Mouse (Mus musculus) large intestine, adult 2 months (tissue): Measurements from ENCODE around the gene Noc2l. TPM values are rescaled to one million over a fixed set of nuclear protein-coding genes. Genes with fewer than 3 reads are reported as not detected.

Source experiments
- DNase-seq: peaks from one replicate; pipeline ENCODE4 v3.0.0-alpha.2; 2012; ENCODE audit warnings: low read depth, low spot score
- WGBS: fragments of 180-500 bp; shearing (Covaris S2); methylation state at CpG from one replicate; pipeline ENCODE4 v1.1.7; 2018; 5-methylcytosine and 5-hydroxymethylcytosine counted together
- polyA plus RNA-seq: library from polyadenylated mRNA; depleted of rRNA; stranded (reverse); fragments of >200 nt; gene quantifications from 2 replicates; pipeline ENCODE4 v1.2.3, GENCODE M21; 2012; rRNA removed

Gene Noc2l
- polyA plus RNA-seq, 1 experiment = 65.2 TPM

GRCm38 (mm10) chr4:156255078-156255839, 19.4 kb downstream of the Noc2l start, which contains the start of gene Samd11:
Gene Samd11 (minus strand): TSS chr4:156255657.
- DNase-seq = no peak

More at GRCm38 (mm10) chr4:156255078-156255839, 19.4 kb downstream of the Noc2l start, which contains the start of gene Samd11:
- 20% methylated on average over 26 of the region's 26 CpGs for WGBS

Other genes starting within 250 kb of the Noc2l start
- gene B3galt6, start 243.4 kb upstream of the Noc2l start, polyA plus RNA-seq = 5.9 and 6.0 TPM in 2 replicates
- 77.4 and 77.7 TPM in 2 replicates for gene Sdf4, start 243.1 kb upstream of the Noc2l start, polyA plus RNA-seq
- 7.4 and 8.8 TPM in 2 replicates for gene Tnfrsf4, start 222.2 kb upstream of the Noc2l start, polyA plus RNA-seq
- gene Tnfrsf18, start 209.8 kb upstream of the Noc2l start, polyA plus RNA-seq = 5.9 and 6.6 TPM in 2 replicates
- 6.6 and 9.2 TPM in 2 replicates for gene Ttll10, start 176.6 kb upstream of the Noc2l start, polyA plus RNA-seq
- 17.1 and 21.9 TPM in 2 replicates for gene 9430015G10Rik, start 126.0 kb upstream of the Noc2l start, polyA plus RNA-seq
- gene Rnf223, start 105.5 kb upstream of the Noc2l start, polyA plus RNA-seq = 0.22 and 0.25 TPM in 2 replicates
- 50.8 and 87.5 TPM in 2 replicates for gene Agrn, start 38.5 kb upstream of the Noc2l start, polyA plus RNA-seq
- 31.7 and 56.0 TPM in 2 replicates for gene Isg15, start 35.2 kb upstream of the Noc2l start, polyA plus RNA-seq
- gene AW011738, start 32.7 kb upstream of the Noc2l start, polyA plus RNA-seq = 1.9 and 2.9 TPM in 2 replicates
- gene Perm1, start 20.1 kb upstream of the Noc2l start, polyA plus RNA-seq = 0.14 and 0.20 TPM in 2 replicates
- gene Plekhn1, start 1.2 kb upstream of the Noc2l start, polyA plus RNA-seq = 35.2 and 48.1 TPM in 2 replicates
- 0.06 and 0.30 TPM in 2 replicates for gene Samd11, start 19.6 kb downstream of the Noc2l start, polyA plus RNA-seq
- not detected in 2 replicates for gene Vmn2r-ps159, start 95.1 kb downstream of the Noc2l start, polyA plus RNA-seq